Mouse (Mus musculus): Measurements from ENCODE around the gene Tmprss5.

Gene Tmprss5

GRCm38 (mm10) chr9:49081107-49081506 lies at the start of gene Tmprss5:
Gene Tmprss5 (plus strand): TSS chr9:49081260.
- no peak for DNase-seq (ENCODE audit: low spot score in 2 of 2)

GRCm38 (mm10) chr9:49034764-49035163 lies 46.3 kb upstream of the Tmprss5 start:
- DNase-seq (ENCODE audit: low spot score in 2 of 2) = no peak

- no peak for DNase-seq (ENCODE audit: low spot score in 2 of 2)
These were observed 30.2 kb upstream of the Tmprss5 start for GRCm38 (mm10) chr9:49050901-49051300.

- DNase-seq (ENCODE audit: low spot score in 2 of 2) = peak; percentile 35 to 46
These were observed 29.7 kb upstream of the Tmprss5 start for GRCm38 (mm10) chr9:49051349-49051748.

GRCm38 (mm10) chr9:49054028-49054427 lies 27.0 kb upstream of the Tmprss5 start:
- no peak for DNase-seq (ENCODE audit: low spot score in 2 of 2)

- DNase-seq (ENCODE audit: low spot score in 2 of 2) = peak; percentile 94 to 95
These were observed 25.5 kb upstream of the Tmprss5 start, which contains the start of gene Zw10 for GRCm38 (mm10) chr9:49055333-49056205. Gene Zw10 (plus strand): TSS chr9:49055613.

- peak in 1 of 2 experiments; percentile 51 for DNase-seq (ENCODE audit: low spot score in 2 of 2)
These were observed 4.2 kb upstream of the Tmprss5 start for GRCm38 (mm10) chr9:49076847-49077246.

- DNase-seq (ENCODE audit: low spot score in 2 of 2) = peak; percentile 23 to 55
These were observed 501 bp downstream of the Tmprss5 start for GRCm38 (mm10) chr9:49081561-49081960.

GRCm38 (mm10) chr9:49087317-49087716 lies 6.3 kb downstream of the Tmprss5 start:
- DNase-seq (ENCODE audit: low spot score in 2 of 2) = no peak

GRCm38 (mm10) chr9:49098871-49099270 lies 17.8 kb downstream of the Tmprss5 start:
- DNase-seq (ENCODE audit: low spot score in 2 of 2) = no peak

GRCm38 (mm10) chr9:49102328-49102727 lies 21.3 kb downstream of the Tmprss5 start:
- DNase-seq (ENCODE audit: low spot score in 2 of 2) = no peak

GRCm38 (mm10) chr9:49109101-49109500 lies 28.0 kb downstream of the Tmprss5 start:
- DNase-seq (ENCODE audit: low spot score in 2 of 2) = no peak

- DNase-seq (ENCODE audit: low spot score in 2 of 2) = peak in 1 of 2 experiments; percentile 12
These were observed 29.6 kb downstream of the Tmprss5 start for GRCm38 (mm10) chr9:49110476-49111220.

GRCm38 (mm10) chr9:49111296-49111695 lies 30.2 kb downstream of the Tmprss5 start:
- no peak for DNase-seq (ENCODE audit: low spot score in 2 of 2)

- no peak for DNase-seq (ENCODE audit: low spot score in 2 of 2)
These were observed 37.3 kb downstream of the Tmprss5 start for GRCm38 (mm10) chr9:49118271-49118825.

GRCm38 (mm10) chr9:49119759-49120158 lies 38.7 kb downstream of the Tmprss5 start:
- DNase-seq (ENCODE audit: low spot score in 2 of 2) = no peak

- DNase-seq (ENCODE audit: low spot score in 2 of 2) = no peak
These were observed 44.6 kb downstream of the Tmprss5 start for GRCm38 (mm10) chr9:49125706-49126105.

- DNase-seq (ENCODE audit: low spot score in 2 of 2) = no peak
These were observed 49.5 kb downstream of the Tmprss5 start for GRCm38 (mm10) chr9:49130514-49131010.

GRCm38 (mm10) chr9:49143841-49144240 lies 62.8 kb downstream of the Tmprss5 start:
- no peak for DNase-seq (ENCODE audit: low spot score in 2 of 2)

- no peak for DNase-seq (ENCODE audit: low spot score in 2 of 2)
These were observed 64.7 kb downstream of the Tmprss5 start for GRCm38 (mm10) chr9:49145776-49146175.

- no peak for DNase-seq (ENCODE audit: low spot score in 2 of 2)
These were observed 66.0 kb downstream of the Tmprss5 start for GRCm38 (mm10) chr9:49147031-49147430.
